ENCODE assay signal across 25 mouse cellular contexts in the genomic region with DNA sequence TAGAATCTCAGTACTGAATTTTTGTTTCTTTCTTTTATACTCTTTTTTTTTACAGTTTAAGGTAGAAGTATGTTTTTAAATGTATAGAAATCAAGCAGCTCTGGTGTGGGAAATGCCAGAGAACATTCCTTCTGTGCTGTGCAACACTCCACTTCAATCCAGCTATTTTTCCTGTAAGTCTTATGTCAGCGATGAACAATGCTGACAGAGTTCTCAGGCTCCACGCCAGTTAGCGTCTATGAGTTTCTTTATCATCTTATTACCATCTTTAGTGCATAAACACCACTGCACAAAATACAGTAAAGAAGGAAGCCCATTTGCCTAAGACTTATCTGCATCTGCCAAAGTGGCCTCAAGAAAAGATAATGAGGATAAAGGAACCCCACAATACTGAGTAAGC.
"Had no signal": no experiment of that assay in that cellular context is flagged by ENCODE, and none has a peak within 500 bp of the region (broad histone marks: within the 10 kb centered on the region; RNA-seq: fewer than 3 reads in every experiment).

No protein-coding gene starts in this region.

- H3K4me1 ChIP-seq: hindbrain, embryonic 13.5 days; hindbrain, embryonic 15.5 days; kidney, embryonic 15.5 days; limb, embryonic 13.5 days; liver, embryonic 13.5 days; liver, embryonic 15.5 days had no signal

- H3K4me3 ChIP-seq: heart, adult 2 months; heart, embryonic 13.5 days; heart, embryonic 15.5 days; hindbrain, embryonic 13.5 days; hindbrain, embryonic 15.5 days; kidney, embryonic 15.5 days; left cerebral cortex, adult 2 months; limb, embryonic 13.5 days; liver, embryonic 13.5 days; liver, embryonic 15.5 days had no signal

- H3K9ac ChIP-seq: heart, embryonic 13.5 days; heart, embryonic 15.5 days; hindbrain, embryonic 13.5 days; hindbrain, embryonic 15.5 days; kidney, embryonic 15.5 days; limb, embryonic 13.5 days; liver, embryonic 13.5 days; liver, embryonic 15.5 days had no signal

- DNase-seq: gastrocnemius, postnatal 14 days; gastrocnemius, postnatal 36 days; heart, adult 11 months; heart, adult 2 months; heart, postnatal 14 days; kidney, adult 11 months; kidney, adult 2 months; kidney, adult 9 months; kidney, postnatal 14 days; kidney, postnatal 36 days; liver; liver, embryonic 13.5 days had no signal

- ATAC-seq: hindbrain, postnatal 0 days; intestine, embryonic 16.5 days had no signal

- H3K27ac ChIP-seq: heart, adult 2 months; heart, embryonic 13.5 days; heart, embryonic 15.5 days; hindbrain, embryonic 13.5 days; hindbrain, embryonic 15.5 days; hindbrain, postnatal 0 days; kidney, embryonic 15.5 days; kidney, postnatal 0 days; left cerebral cortex, adult 2 months; limb, embryonic 13.5 days; liver, embryonic 13.5 days; liver, embryonic 15.5 days had no signal

- H3K9me3 ChIP-seq: heart, embryonic 13.5 days; heart, embryonic 15.5 days; hindbrain, embryonic 13.5 days; kidney, embryonic 15.5 days; liver, embryonic 13.5 days; liver, embryonic 15.5 days had no signal

- H3K36me3 ChIP-seq: heart, embryonic 13.5 days; heart, embryonic 15.5 days; hindbrain, embryonic 13.5 days; hindbrain, embryonic 15.5 days; kidney, embryonic 15.5 days; limb, embryonic 13.5 days; liver, embryonic 13.5 days; liver, embryonic 15.5 days had no signal

- H3K4me2 ChIP-seq: heart, embryonic 11.5 days; heart, embryonic 13.5 days; heart, embryonic 15.5 days; hindbrain, embryonic 13.5 days; hindbrain, embryonic 15.5 days; kidney, embryonic 15.5 days; limb, embryonic 13.5 days; liver, embryonic 11.5 days; liver, embryonic 13.5 days; liver, embryonic 15.5 days had no signal

- H3K27me3 ChIP-seq: heart, embryonic 13.5 days; heart, embryonic 15.5 days; hindbrain, embryonic 13.5 days; hindbrain, embryonic 15.5 days; kidney, embryonic 15.5 days; liver, embryonic 13.5 days; liver, embryonic 15.5 days had no signal
